Mouse (Mus musculus) bone marrow macrophage, adult 2 months (primary cell): ENCODE data around the gene Prdx6. TPM values are rescaled to one million over a fixed set of nuclear protein-coding genes. Genes with fewer than 3 reads are reported as not detected.

Experiments
- H3K27ac ChIP-seq: 2 replicates; pipeline ENCODE4 v1.5.1; 2012; ENCODE audit warnings: low read depth, low read length; ENCODE audit not compliant: insufficient read depth
- H3K4me1 ChIP-seq: 2 replicates; pipeline ENCODE4 v1.6.1; 2012; ENCODE audit warnings: low read length; ENCODE audit not compliant: control insufficient read depth, insufficient read depth
- H3K4me3 ChIP-seq: 2 replicates; pipeline ENCODE4 v1.5.1; 2012; ENCODE audit warnings: mild to moderate bottlenecking, low read length, moderate library complexity; ENCODE audit not compliant: insufficient read depth
- CTCF ChIP-seq: IDR thresholded peaks from 2 replicates; pipeline ENCODE4 v1.5.1; 2012; ENCODE audit warnings: low read depth, mild to moderate bottlenecking, low read length, moderate library complexity
- POLR2A ChIP-seq: IDR thresholded peaks from 2 replicates; pipeline ENCODE4 v1.6.1; 2012; ENCODE audit warnings: mild to moderate bottlenecking, low read depth, low read length, borderline replicate concordance
- polyA plus RNA-seq: library from polyadenylated mRNA; stranded (reverse); fragments of >200 nt; gene quantifications from 2 replicates; pipeline ENCODE4 v1.2.4, GENCODE M21; 2012; ENCODE audit not compliant: missing spikeins, insufficient read depth, insufficient read length

Prdx6 gene
- polyA plus RNA-seq: 69.5 and 73.7 TPM in 2 replicates

DNA sequence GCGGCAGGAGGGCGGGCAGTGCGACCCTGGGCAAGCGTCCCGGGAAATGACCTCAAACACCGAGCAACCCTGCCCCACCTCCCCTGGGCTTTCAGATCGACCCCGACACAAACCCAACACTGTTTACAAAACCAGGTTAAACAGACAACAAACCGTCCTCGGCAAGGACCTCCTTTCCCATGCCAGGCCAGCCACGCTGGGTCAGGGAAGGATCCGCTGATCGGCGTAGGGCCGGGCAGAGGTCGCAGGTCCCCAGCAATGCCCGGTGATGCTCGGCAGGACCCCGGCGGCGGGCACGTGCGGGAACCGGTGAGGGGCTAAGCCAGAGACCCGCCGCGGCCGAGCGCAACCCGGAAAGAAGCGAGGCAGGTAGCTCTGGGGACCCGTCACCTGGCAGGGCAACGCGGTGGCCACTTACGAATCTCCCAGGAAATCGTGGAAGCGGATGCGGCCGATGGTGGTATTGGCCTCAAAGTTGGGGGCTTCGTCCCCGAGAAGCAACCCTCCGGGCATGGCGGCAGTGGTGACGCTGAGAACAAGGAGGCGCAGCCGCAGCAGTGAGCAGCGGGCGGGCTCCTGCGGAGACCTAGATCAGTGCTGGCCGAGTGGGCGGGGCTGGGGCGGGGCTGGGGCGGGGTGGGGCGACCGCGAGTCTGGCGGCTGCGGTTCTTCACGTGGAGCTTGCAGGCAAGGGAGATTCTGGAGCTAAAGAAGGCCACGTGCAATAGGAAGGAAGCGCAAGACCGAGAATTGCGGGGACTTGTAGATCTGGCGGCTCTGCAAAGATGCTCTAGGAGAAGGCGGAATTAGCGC is at the start of gene Prdx6:
Gene Prdx6, minus strand, starts transcription at position 616 of the 813 bp plus-strand sequence.
- TF ChIP-seq POLR2A: peak; percentile 67; the same call in 1 of the 2 replicates
- no peak for TF ChIP-seq CTCF
- Histone ChIP-seq H3K27ac (peak within 1 kb of the TSS; percentile 74), H3K4me3 (peak within 1 kb of the TSS; percentile 77), H3K4me1 (peaks cover 33% of the 10 kb centered on the region)

DNA sequence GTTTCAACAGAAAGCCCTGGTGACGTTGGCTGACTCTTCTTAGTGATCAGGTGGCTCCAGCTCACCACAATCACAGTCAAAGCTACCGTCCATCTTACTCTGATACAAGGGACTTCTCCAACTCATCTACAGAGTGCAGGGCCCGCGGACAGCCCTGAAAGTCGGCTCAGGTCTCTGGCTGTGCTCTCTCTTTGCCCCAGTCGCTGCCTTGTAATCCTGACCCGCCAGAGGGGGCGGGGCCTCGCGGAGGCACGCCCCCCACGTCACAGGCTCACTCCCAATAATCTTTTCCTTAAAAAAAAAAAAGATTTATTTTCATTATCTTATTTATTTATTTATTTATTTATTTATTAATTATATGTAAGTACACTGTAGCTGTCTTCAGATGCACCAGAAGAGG is 37.2 kb upstream of the Prdx6 start:
- Histone ChIP-seq H3K27ac (no peak overlapping the region), H3K4me3 (no peak overlapping the region), H3K4me1 (no peaks in the 10 kb centered on the region)
- TF ChIP-seq POLR2A (no peak), CTCF (no peak)

DNA sequence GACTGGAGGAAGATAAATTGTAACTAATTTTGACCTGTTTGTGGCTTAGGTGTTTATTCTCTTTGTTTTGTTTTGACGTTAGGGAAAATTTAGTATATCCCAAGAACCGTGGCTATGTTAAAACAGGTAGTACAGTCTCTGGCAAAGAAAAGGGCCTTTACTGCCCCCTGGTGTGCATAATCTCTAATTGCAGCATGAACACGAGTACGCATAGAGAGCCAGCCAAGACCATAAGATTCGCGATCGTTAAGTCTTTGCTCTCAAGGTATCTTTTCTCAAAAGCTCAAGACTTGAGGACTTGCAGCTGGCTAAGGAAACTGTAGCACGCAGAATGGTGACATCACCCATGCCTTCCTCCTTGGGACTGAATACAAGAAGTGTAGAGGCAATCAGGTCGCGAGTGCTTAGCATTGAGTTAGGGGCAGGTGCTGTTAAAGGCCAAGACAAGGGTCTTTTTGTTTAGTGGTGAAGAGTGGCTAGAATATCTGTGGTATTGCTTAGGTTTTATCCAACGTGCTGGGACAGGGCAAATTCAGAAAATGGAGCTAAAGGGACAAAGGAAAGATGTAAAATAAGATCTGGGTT is 35.8 kb upstream of the Prdx6 start:
- H3K4me3 ChIP-seq: no peak overlapping the region
- H3K27ac ChIP-seq: no peak overlapping the region
- no peaks in the 10 kb centered on the region for H3K4me1 ChIP-seq
- TF ChIP-seq CTCF: no peak

DNA sequence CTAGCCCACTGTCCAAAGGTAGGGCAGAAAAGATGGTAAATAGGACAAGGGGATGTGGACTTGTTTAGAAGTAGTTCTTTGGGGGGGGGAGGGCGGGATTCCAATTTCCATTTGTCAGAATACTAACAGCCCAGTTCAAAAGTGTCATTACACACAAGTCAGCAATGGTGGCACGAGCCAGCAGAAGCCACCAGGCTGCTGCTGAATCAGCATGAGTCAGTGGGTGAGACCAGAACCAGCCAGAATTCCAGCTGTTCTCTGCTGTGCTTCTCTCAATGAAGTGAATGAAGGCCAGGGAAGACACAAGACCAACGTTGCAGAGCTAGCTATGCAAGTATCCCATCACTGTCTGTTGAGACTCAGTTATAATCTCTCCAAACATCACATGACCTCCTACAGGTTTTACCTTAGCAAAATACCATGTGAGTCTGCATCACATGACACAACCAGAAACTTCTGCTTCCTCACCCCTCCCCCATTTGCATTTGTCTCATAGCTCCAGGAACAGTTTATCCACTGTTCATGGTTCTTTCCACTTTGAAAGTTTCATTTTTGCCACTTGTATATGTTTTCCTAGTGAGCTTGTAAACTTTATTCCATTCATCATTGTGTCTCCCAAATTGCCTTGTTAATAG is 30.2 kb upstream of the Prdx6 start:
- H3K4me3 ChIP-seq: no peak overlapping the region
- TF ChIP-seq CTCF (no peak), POLR2A (no peak)
- H3K4me1 ChIP-seq: peaks cover 4% of the 10 kb centered on the region
- peak overlapping the region; percentile 34 for H3K27ac ChIP-seq

DNA sequence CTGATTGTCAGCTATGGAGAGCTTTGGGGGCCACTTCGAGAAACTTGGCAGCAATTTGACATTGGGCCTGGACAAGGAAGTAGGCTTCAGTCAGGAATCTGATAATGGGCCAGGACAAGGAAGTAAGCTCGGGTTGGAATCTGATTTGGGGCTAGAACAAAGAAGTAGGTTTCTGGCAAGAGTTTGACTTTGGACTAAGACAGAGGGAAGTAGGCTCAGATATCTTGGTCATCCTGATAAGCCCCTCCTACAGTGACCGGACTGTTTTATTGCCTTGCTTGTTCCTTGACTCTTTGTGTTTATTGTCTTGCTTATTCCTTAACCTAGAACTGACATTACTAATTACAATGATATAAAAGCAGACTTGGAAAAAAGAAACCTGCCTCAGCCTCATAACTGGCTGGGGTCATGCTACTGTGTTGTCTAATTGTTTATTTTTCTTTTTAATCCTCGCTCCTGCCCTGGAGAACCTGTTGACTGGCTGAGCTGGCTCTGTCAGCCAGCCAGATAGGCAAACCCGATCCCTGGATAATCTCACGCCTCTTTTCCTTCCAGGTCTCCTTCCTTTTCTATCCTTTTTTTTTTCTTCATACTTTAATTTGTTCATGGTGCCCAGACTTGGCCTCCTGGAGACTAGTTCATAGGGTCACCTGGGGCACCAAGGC is 28.4 kb upstream of the Prdx6 start:
- Histone ChIP-seq H3K4me3 (no peak overlapping the region), H3K4me1 (peaks cover 4% of the 10 kb centered on the region), H3K27ac (no peak overlapping the region)
- no peak for TF ChIP-seq POLR2A
- TF ChIP-seq CTCF: no peak

DNA sequence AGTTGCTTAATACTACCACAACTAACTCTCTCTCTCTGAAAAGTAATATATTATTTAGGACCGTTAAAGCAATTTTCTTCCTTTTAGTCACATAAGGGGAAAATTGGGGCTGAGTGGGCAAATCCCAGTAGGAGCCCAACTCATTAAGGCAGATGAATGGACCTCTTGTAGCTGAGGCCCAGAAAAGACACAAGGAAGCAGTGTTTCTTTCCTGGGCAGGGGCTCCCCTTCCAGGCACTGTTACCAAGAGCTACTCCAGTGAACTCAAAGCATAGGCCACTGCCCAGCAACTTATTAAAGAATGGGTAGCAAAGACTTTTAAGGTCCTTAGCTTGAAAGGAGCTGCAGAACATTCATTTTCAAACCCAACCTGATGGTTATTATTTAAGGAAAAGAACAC is 22.5 kb upstream of the Prdx6 start:
- no peak overlapping the region for H3K27ac ChIP-seq
- no peak overlapping the region for H3K4me3 ChIP-seq
- TF ChIP-seq CTCF (no peak), POLR2A (no peak)
- peaks cover 9% of the 10 kb centered on the region for H3K4me1 ChIP-seq

DNA sequence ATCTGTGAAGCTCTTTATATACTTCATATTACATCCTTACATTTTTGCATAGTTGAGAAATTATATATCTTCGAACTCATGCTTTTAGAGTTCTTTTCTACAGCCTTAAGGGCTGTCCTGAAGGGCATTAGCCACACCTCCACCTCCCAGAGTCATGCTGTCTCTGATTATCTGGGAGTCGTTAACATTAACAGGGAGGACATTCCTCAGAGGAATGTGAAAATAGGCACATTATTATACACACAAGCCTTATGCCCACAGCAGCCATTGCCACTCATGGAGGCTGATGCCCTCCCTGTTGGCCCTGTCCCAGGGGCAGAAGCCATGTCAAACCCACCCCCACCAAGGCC is 20.4 kb upstream of the Prdx6 start:
- Histone ChIP-seq H3K4me3 (no peak overlapping the region), H3K27ac (no peak overlapping the region), H3K4me1 (peaks cover 16% of the 10 kb centered on the region)
- TF ChIP-seq POLR2A: no peak
- TF ChIP-seq CTCF: no peak

DNA sequence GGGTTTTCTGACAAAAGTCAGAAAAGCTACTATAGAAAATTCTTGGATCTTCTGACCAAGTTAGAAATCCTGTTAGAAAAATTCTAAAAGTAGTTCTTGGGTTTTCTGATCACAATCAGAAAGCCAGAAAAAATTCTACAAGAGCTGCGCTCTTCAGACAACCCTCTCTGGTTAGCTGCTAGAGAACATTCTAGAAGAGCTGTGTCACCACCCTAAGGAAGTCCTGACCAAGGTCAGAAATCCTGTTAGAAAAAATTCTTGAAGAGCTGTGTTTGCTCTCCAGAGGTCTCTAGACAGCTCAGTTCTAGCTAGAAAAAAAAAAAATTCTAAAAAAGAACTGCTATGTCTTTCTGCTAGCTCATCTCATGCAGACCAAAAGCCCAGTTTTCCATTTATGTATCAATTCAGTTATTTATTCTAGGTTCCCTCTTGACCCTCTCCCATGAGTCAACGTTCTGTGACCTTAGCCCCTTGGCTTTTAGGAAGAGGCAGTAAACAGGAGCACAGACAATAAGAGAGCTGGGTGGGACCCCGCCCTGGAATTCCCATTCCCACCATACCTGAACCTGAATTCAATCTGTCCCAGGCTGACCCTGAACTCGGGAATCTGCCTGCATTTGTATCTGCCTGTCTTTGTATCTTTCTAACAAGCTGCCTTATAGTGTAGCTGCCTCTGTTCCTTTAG is 19.9 kb upstream of the Prdx6 start:
- Histone ChIP-seq H3K4me1 (peaks cover 16% of the 10 kb centered on the region), H3K4me3 (no peak overlapping the region), H3K27ac (no peak overlapping the region)
- TF ChIP-seq CTCF (no peak), POLR2A (no peak)

DNA sequence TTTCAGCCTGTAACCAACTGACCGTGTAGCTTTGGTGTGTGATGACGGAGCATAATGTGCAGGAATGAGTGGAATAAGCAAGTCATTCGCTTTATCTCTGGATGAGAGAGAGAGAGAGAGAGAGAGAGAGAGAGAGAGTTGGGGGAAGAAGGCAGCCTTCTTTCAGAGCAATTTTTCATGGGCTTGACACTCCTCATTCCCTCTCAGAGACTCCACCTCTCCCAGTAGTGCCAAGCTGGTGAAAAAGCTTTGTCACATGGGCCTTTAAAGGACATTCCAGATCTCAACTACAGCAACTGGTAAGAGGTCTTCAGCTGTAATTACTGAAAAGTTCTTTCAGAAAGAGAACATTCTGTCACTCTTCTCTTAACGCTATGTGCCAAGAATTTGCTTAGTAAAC is 18.3 kb upstream of the Prdx6 start:
- Histone ChIP-seq H3K4me3 (no peak overlapping the region), H3K4me1 (peaks cover 16% of the 10 kb centered on the region), H3K27ac (no peak overlapping the region)
- TF ChIP-seq POLR2A: no peak
- no peak for TF ChIP-seq CTCF

DNA sequence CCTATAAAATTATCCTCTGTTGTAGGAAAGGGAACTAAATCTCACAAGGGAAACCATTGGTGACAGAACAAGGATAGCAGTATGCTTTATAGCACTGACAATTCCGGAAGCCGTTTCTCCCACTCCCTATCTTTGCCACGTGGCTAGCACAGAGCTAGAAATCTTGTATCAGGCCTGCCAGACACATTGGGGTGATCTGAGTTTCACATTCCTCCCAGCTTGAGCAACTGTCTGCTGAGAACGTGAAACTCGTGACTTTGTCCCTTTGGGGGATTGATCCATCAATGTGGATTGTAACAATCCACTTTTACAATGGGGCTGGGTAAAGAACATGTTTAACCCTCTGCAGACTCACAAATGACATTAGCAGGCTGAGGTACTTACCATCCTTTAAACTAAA is 17.9 kb upstream of the Prdx6 start:
- no peak overlapping the region for H3K4me3 ChIP-seq
- H3K4me1 ChIP-seq: peaks cover 16% of the 10 kb centered on the region
- no peak for TF ChIP-seq CTCF
- TF ChIP-seq POLR2A: no peak
- no peak overlapping the region for H3K27ac ChIP-seq
